Mouse (Mus musculus): Measurements from ENCODE around the gene Tbc1d10c.
A peak's percentile ranks its signal among the peaks of the same experiment; 100 is the strongest.

Gene Tbc1d10c

DNA sequence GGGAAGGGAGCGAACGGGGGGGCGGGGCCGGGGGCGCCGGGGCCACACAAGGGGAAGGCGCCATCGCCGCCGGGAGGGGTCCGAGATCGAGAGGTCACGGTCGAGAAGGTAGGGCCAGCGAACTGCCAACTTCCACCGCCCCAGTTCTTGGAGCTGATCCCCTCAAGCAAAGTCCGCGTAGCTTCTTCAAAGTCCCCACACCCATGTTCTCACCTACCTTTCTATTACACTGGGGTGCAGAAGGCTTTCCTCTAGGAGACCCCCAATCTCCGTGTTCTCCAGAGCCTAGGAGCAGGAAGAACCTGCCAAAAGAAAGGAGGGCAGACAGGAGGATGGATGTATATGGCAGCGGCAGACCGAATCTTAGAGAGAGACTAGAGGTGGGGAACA lies 24.4 kb upstream of the Tbc1d10c start:
- DNase-seq (ENCODE audit: low spot score), result no peak

DNA sequence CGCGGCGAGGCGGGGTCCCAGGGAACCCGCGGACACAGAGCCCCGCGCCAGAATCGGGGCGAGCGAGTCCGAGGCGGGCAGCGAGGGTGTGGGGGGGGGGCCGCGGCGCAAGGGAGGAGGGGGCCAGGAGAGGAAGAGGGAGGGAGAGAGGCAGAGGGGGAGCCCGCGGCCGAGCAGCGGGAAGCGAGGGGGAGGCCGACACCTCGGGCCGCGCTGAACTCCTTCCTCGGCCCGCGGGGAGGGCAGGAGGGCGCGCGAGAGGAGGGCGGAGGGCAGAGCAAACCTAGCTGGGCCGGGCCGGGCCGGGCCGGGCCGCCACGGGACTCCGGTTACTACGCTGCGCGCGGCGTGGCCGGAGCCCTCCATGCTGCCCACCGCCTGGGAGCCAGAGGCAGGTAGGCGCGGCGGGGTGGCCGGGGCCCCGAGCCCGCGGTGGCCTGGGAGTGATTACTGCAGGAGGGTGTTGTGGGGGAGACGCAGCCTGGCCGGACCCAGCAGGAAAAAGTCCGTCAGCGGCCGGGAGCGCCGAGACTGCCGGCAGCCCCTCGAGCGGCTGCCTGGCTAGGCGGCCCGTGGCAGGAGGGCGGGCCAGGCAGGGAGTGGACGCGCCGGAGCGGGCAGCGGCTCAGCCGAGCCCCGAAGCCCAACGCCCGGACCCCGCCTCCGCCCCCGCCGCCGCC lies 23.8 kb upstream of the Tbc1d10c start:
- DNase-seq (ENCODE audit: low spot score), result peak; percentile 29

DNA sequence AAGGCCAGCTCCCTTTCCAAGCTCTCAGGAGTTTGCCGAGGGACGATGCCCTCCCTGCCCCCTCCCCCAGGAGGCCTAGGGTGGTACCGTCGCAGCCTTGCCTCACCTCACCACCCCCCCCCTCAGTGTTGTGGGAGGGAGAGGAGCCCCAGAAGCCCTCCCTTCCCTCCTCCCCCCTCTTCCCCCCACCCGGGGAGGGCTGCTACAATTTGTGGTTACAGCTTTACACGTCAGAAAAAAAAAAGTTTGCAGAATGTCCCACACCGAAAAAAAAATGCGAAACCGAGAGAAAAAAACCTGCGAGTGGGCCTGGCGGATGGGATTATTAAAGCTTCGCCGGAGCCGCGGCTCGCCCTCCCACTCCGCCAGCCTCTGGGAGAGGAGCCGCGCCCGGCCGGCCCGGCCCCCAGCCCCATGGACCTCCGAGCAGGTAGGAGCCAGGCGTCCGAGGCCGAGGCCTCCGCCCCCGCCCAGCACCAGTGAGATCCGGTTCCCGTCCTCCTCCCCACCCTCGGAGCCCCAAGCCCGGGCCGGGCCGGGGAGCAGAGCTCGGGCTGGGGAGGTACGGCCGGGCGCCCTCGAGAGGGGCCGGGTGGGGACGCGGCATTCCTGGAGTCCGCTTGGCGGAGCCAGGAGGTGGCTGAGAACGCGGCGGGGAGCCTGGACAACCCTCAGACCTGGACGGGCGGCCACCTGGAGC lies 23.1 kb upstream of the Tbc1d10c start, which contains the start of the genes Clcf1 and AC109138.7:
TSS of gene Clcf1 (plus strand) at position 168 of the 700 bp plus-strand sequence.
TSS of gene AC109138.7 (plus strand) at position 287 of the 700 bp plus-strand sequence.
- DNase-seq (ENCODE audit: low spot score), result peak; percentile 68

DNA sequence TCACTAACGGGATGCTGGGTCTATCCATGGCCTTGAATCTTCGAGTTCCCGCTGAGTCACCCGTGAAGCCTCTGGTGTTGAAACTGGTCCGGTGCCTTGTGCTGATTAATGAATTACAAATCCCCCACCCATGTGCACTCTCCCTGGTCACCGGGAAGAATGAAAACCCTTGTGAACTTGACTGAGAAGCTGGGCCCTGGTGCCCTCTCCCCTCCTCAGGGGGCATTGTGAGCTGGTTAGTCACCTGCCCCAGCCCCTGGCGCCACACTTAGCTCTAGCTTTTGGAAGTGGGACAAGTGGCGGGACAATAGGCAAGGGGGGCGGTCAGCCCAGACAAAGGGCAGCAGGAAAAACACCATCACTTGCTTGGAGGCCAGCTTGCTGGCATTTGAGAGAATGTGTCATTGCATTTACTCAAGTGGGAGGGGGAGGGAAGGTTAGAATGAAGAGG lies 22.5 kb upstream of the Tbc1d10c start:
- DNase-seq (ENCODE audit: low spot score), result no peak

DNA sequence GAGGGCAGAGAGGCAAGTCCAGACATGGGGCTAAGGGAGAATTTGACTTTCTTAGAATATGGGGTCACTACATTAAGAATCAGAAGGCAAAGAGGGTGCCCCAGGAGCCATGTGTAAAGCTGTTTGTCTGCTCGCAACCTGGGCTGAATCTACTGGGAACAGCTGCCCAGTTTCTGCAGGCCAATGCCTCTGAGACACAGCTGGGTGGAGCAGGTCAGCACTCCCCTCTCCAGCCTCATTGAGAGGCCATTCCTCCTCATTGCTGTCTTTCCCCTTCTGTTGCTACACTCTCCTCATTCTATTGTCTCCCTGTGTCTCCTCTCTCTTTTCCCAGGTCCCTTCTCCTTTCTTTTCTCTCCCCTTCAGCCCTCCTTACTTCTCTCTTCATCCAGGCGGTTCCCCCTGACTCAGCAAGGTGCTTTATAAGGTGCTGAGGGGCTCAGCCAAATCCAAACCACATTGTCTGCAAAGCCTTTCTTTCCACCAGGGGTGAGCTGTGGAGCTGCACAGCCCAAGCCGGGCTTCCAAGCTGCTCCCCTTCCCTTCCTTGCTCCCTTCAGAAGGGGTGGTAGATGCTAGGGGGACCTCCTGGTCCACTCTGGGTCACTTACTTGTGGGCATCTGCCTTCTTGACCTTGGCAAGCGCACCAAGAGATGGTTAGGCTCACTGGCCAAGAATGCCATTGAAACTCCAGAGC lies 21.0 kb upstream of the Tbc1d10c start:
- no peak for DNase-seq (ENCODE audit: low spot score)

DNA sequence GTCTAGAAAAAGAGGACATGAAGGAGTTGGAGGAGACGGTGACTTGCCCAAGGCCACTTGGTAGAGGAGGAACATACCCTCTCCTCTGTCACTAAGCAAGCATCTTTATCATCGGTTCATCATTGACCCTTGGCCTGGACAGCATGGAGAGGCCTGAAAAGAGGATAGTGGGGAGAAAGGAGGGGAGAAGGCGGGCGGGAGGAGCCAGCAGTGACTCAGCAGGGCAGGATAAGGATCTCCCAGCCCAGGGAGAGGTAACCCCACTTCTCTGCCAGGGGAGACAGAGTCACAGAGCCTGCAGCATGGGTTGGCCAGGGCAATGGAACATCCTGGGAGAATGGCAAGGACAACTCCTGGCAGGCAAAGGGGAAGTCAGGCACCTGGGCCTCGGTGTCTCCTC lies 17.5 kb upstream of the Tbc1d10c start:
- no peak for DNase-seq (ENCODE audit: low spot score)

DNA sequence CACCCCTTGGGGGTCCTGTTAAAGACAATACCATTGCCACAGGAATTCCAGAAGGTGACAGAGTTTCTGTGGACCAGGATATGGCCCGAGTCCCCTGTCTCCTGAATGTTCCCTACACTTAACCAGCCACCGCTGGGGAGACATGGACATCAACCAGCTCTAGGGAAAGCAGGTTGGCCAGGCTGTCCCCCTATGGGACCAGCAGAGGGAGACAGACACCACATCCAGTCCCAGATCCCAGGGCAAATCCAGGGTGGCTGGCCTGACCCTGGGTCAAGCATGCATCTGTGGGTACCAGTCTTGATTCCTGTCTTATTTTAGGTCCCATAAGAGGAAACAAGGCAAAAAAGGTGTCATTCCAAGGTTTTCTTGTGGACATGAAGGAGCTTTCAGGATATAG lies 15.9 kb upstream of the Tbc1d10c start:
- peak; percentile 83 for DNase-seq (ENCODE audit: low spot score)

DNA sequence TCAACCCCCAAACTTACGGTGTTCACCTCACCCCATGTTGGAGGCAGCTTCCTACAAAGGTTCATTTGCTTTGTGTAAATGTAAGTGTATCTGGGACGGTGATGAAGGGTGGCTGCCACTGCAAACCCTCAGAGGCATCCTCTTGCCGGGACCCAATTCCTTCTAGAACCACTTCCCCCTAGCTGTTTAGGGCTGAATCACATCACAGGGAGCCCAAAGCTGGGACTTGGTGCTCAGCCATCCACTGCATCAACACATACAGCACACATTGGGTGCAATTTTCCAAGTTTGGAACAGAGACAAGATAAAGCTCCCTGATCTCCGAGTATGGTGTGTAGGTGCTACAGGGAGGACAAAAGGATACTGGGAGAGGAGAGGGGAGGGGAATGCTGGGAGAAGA lies 13.8 kb upstream of the Tbc1d10c start:
- DNase-seq (ENCODE audit: low spot score), result no peak

DNA sequence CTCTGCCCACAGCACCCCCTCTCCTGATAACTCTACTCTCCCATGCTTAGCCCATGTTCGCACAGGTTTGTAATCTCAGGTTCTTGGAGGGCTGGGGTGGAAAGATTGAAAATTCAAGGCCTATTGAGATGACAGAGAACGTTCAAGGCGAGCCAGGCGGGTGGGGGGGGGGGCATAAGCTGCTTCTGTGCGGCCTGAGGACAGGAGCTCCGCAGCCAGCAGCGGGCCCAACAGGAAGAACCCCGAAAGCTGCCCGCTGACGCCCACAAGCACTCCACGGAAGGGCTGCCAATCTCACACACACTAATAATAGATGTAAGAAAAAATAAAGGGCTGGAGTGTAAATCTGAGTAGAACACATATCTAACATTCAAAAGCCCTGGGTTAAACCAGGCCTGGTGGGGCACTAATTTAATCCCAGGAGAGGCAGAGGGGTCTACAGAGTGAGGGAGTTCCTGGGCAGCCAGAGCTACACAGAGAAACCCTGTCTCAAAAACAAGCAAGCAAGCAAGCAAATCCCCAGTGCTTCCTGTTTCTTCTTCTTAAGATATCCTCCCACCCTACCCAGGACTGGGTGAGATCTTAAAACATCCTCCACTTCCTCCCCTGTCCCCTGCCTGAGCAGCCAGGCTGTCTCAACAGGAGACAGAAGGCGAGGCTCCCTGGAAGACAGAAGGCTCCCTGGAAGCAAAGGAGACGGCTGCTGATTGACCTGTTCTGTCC lies 12.7 kb upstream of the Tbc1d10c start:
- DNase-seq (ENCODE audit: low spot score), result peak; percentile 71

DNA sequence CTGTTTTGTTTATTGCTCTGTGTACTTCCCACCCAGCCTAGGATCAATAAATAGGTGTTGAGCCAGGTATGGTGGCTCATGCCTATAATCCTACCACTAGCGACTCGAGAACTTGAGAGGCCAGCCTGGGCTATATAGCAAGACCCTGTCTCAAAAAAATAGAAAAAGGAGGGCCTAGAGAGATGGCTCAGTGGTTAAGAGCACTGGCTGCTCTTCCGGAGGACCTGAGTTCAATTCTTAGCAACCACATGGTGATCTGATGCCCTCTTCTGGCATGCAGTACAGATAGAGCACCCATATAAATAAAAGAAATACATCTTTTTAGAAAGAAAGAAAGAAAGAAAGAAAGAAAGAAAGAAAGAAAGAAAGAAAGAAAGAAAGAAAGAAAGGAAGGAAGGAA lies 12.1 kb upstream of the Tbc1d10c start:
- peak; percentile 31 for DNase-seq (ENCODE audit: low spot score)

DNA sequence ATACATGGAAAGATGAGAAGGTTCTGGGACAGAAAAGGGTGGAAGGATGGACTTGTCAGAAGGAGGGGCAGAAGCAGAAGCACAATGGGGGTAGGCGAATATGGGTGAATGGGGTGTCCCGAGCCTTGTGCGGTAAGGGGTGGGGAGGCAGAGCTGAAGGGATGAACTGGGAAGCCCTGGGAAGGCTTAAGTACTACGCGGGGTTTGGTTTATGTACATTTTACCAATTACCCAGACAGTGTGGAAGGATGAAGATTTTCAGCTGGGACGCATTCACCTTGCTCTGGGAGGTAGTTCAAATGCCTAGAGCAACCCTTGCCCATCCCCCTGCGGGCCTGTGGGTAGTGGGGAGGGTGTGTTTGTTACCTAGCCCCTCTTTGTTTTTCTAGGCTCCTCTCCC lies 11.1 kb upstream of the Tbc1d10c start:
- no peak for DNase-seq (ENCODE audit: low spot score)

DNA sequence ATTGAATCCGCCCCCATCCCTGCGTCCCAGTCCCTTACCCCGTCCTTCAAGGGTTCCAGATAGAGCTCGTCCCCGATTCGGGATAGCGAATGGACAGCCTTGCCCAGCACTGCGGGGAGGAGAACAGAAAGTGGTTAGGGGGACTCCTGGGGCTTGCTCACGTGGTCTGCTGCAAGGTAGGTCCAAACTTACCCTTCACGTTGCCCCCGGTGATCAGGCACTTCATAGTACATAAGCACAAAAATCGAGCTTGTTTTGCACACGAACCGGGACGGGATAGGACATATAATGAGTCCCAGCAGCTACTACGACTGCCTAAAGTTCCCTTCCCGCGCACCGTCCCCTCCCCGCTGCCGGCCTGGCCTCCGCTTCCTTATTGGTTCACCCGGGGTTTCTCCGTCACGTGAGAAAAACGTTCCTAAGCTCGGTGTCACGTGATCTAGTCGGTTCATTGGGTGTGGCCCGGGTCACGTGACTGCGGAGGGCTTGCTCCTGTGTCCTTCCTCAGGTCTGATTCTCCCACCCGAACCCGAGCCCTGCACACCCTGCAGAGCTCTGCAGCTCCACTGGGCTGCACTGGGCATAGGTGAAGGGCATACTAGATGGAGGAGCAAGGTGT lies 10.3 kb upstream of the Tbc1d10c start, which contains the start of gene Rad9a:
TSS of gene Rad9a (minus strand) at position 372 of the 619 bp plus-strand sequence.
- DNase-seq (ENCODE audit: low spot score), result peak; percentile 98

DNA sequence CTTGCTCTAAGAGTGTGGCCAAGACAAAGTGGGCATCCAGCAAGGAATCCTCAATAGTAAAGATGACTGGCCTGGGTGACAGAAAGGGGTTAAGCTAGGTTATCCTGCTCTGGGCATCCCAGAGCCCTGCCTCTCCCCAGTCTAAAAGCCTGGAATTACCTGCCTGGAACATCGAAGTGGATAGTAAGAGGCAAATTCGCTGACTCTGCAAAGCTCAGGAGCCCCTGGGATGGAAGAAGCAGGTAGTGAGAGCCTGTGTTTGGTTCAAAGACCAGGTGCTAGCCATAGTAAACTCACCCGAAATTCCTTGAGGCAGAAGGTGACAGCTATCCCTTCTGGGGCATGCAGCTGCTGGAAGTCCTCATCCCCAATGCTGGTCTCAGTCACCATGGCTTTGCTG lies 6.1 kb upstream of the Tbc1d10c start:
- DNase-seq (ENCODE audit: low spot score), result no peak

DNA sequence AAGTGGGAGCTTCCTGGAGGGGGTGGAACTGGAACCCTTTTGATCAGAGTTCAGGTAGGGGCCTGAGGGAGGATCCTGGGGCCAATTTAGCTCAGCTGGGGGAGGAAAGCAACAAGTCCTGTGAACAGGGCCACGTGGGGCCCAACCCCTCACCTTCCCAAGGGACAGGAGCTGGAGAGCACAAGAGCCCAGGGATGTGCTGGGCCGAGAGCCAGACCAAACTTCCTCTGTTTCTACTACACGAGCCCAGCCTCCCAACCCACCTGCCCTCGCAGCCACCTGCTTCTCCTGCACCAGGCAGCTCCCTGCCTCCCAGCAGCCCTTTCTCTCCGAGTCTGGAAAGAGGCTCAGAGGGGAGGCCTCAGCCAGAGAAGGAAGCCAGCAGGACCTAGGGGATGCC lies 5.5 kb upstream of the Tbc1d10c start:
- no peak for DNase-seq (ENCODE audit: low spot score)

DNA sequence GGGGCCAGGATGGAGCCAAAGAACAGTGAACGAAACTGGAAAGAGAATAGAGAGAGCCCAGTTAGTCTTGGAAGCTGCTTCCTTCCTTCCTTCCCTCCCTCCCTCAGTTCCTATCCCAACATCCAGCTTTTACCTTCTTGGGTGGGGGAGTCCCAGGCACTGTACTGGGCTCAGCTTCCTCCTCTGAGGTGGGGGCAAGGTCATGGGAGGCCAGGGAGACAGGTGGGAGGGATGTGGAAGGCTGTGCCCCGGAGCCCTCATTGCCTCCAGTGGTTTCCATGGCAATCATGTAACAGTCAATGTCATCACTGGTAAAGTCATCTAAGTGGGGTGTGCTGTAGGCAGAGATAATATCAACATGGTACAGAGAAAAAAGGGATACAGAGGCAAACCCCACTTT lies 5.0 kb upstream of the Tbc1d10c start:
- no peak for DNase-seq (ENCODE audit: low spot score)

DNA sequence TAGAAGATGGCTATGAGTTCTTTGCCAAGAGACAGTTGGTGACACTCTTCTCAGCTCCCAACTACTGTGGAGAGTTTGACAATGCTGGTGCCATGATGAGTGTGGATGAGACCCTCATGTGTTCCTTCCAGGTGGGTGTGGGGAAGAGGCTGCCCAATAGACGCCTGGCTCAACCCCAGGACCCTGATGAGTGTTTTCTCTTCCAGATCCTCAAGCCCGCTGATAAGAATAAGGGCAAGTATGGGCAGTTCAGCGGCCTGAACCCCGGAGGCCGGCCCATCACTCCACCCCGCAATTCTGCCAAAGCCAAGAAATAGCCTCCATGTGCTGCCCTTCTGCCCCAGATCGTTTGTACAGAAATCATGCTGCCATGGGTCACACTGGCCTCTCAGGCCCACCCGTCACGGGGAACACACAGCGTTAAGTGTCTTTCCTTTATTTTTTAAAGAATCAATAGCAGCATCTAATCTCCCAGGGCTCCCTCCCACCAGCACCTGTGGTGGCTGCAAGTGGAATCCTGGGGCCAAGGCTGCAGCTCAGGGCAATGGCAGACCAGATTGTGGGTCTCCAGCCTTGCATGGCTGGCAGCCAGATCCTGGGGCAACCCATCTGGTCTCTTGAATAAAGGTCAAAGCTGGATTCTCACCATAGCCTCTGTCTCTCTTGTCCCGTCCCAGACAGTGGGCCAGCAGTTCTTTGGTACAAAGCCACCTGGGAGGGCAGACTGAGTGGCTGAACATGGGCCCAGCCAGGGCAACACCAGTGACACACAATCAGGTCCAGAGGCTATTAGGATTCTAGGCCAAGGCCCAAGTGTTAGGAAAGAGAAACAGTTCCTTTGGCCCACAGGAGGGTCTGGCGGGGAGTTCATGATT lies 3.9 kb upstream of the Tbc1d10c start:
- no peak for DNase-seq (ENCODE audit: low spot score)

DNA sequence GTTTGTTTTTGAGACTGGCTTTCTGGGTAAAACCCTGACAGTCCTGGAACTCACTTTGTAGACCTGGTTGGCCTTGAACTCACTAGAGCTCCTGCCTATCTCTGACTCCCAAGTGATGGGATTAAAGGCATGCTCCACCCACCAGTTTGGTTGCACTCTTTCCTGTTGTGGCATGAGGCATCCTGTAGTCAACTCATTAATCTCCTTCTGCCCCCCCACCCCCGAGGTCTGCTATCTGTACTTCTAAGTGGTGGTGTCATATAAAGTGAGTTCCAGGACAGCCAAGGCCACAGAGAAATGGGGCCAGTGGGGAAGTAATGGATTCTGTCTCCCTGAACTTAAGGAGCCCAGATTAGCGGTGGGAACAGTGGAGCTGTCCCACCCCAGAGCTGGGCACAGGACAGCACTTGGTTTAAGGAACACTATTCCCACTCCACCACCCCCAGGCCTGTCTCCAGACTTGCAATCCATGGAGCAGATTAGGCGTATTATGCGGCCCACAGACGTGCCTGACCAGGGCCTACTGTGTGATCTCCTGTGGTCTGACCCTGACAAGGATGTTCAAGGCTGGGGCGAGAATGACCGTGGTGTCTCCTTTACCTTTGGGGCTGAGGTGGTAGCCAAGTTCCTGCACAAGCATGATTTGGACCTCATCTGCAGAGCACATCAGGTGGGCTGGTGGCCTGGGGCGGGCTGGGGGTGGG lies 3.1 kb upstream of the Tbc1d10c start:
- DNase-seq (ENCODE audit: low spot score), result no peak

DNA sequence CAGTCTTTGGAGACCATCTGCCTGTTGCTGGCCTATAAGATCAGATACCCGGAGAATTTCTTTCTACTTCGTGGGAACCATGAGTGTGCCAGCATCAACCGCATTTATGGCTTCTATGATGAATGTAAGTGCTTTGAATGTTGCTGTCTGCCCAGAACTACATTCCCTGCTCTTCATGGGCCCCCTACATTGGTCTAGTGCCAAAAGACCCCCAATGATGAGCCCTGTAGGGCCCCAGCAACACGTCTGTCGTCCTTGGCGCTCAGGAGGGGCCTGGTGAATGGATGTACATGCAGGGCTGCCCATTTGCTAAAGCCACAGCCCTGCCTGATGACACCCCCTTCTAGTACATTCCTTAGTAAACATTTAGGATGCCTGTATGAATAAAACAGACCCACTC lies 2.0 kb upstream of the Tbc1d10c start:
- DNase-seq (ENCODE audit: low spot score), result no peak

DNA sequence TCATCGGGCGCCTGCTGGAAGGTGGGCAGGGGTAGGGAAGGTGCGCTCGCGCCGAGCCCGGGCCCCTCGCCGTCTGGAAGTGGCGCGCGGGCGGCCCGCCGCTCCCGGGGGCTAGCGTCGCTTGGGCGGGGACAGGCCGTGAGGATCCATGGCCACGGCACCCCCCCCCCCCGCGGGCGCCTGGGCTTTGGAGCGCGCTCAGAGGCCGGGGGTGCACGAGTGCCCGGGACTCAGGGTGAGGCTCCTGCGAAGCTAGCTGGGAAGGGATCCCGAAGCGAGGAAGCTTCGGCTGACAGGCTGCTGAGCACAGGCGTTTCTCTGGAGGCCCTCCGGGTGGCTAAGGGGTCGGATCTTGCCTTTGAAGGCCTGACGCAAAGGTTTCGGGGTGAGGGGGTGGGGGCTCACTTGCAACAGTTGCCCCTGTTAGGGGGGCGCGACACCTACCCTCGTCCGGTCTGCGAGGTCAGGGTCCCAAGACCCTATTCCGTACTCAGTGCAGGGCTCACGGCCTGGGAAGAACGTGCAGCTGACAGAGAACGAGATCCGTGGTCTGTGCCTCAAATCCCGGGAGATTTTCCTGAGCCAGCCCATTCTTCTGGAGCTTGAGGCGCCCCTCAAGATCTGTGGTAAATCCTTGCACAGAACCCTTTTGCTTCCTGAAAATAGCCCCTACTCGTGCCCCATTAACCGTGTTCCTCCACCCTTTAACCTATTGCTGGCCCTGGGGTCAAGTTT lies 1.3 kb upstream of the Tbc1d10c start:
- no peak for DNase-seq (ENCODE audit: low spot score)
